Mouse (Mus musculus) frontal cortex, postnatal 14 days (tissue): Measurements from ENCODE around the gene Prr14.
"Not testable (repeated sequence)": the region's sequence is repeated elsewhere in the genome, so short reads cannot be mapped to it uniquely, and the experiment has no call there.

Experiments used
- DNase-seq, 2 experiments: peaks; one replicate each; pipeline ENCODE4 v3.0.0; 2022; ENCODE audit warnings: low spot score in 2 of 2

The Prr14 gene

GRCm38 (mm10) chr7:127459311-127459710 lies at the start of gene Prr14:
TSS of gene Prr14 (plus strand) at chr7:127459611.
- DNase-seq: not testable (repeated sequence)

GRCm38 (mm10) chr7:127411418-127411817 lies 48.0 kb upstream of the Prr14 start:
- DNase-seq: no peak

- peak; percentile 77 to 86 for DNase-seq
These were observed 37.8 kb upstream of the Prr14 start, which contains the start of gene Zfp688 for GRCm38 (mm10) chr7:127421388-127422191. TSS of gene Zfp688 (minus strand) at chr7:127422068.

GRCm38 (mm10) chr7:127422247-127422646 lies 37.2 kb upstream of the Prr14 start:
- peak in 1 of 2 experiments; percentile 28 for DNase-seq

- no peak for DNase-seq
These were observed 34.1 kb upstream of the Prr14 start for GRCm38 (mm10) chr7:127425291-127425690.

- DNase-seq: no peak
These were observed 33.5 kb upstream of the Prr14 start for GRCm38 (mm10) chr7:127425911-127426310.

GRCm38 (mm10) chr7:127426354-127426753 lies 33.1 kb upstream of the Prr14 start:
- DNase-seq: no peak

- DNase-seq: no peak
These were observed 24.2 kb upstream of the Prr14 start for GRCm38 (mm10) chr7:127435206-127435605.

GRCm38 (mm10) chr7:127437724-127438123 lies 21.7 kb upstream of the Prr14 start:
- no peak for DNase-seq

- DNase-seq: no peak
These were observed 15.4 kb upstream of the Prr14 start for GRCm38 (mm10) chr7:127443976-127444375.

GRCm38 (mm10) chr7:127448521-127449300 lies 10.7 kb upstream of the Prr14 start, which contains the start of gene Zfp689:
TSS of gene Zfp689 (minus strand) at chr7:127449158.
- DNase-seq: peak; percentile 93 to 95

- DNase-seq: no peak
These were observed 9.4 kb upstream of the Prr14 start for GRCm38 (mm10) chr7:127449966-127450365.

- DNase-seq: no peak
These were observed 6.4 kb upstream of the Prr14 start for GRCm38 (mm10) chr7:127453056-127453455.

GRCm38 (mm10) chr7:127454905-127455304 lies 4.5 kb upstream of the Prr14 start:
- DNase-seq: no peak

- DNase-seq: not testable (repeated sequence)
These were observed 864 bp upstream of the Prr14 start for GRCm38 (mm10) chr7:127458371-127459122.

- no peak for DNase-seq
These were observed 5.8 kb downstream of the Prr14 start for GRCm38 (mm10) chr7:127465191-127465590.

- DNase-seq: not testable (repeated sequence)
These were observed 6.3 kb downstream of the Prr14 start for GRCm38 (mm10) chr7:127465670-127466069.

GRCm38 (mm10) chr7:127466606-127467005 lies 7.2 kb downstream of the Prr14 start:
- DNase-seq: no peak

- DNase-seq: no peak
These were observed 10.8 kb downstream of the Prr14 start for GRCm38 (mm10) chr7:127470011-127470715.

- DNase-seq: peak; percentile 90 to 95
These were observed 11.6 kb downstream of the Prr14 start for GRCm38 (mm10) chr7:127470743-127471645.
